Mouse (Mus musculus) lung, postnatal 0 days (tissue): ENCODE measurements around the gene Pou5f1. TPM values are rescaled to one million over a fixed set of nuclear protein-coding genes. Genes with fewer than 3 reads are reported as not detected.

Experiments used
- ATAC-seq: fragments of 200-750 bp; cut with Nextera tagmentation; 2 replicates; pipeline ENCODE4 v1.8.0; 2017; ENCODE audit warnings: moderate library complexity
- DNase-seq: peaks from one replicate; pipeline ENCODE4 v3.0.0-alpha.2; 2016; ENCODE audit warnings: low spot score
- H3K27ac ChIP-seq: fragments of 300-500 bp; sonication (generic); 2 replicates; pipeline ENCODE4 v1.5.1; 2014; ENCODE audit warnings: antibody characterized with exemption, mild to moderate bottlenecking, low read length, mixed read lengths
- H3K27me3 ChIP-seq: fragments of 300-500 bp; sonication (generic); replicated peaks from 2 replicates; pipeline ENCODE4 v1.6.1; 2014; ENCODE audit warnings: low read length, mixed read lengths; ENCODE audit not compliant: insufficient read depth
- H3K36me3 ChIP-seq: fragments of 300-500 bp; sonication (generic); 2 replicates; pipeline ENCODE4 v1.6.1; 2014; ENCODE audit warnings: low read length, mixed read lengths; ENCODE audit not compliant: insufficient read depth
- H3K4me1 ChIP-seq: fragments of 300-500 bp; sonication (generic); 2 replicates; pipeline ENCODE4 v1.6.1; 2014; ENCODE audit warnings: antibody characterized with exemption, low read depth, low read length, mixed read lengths; ENCODE audit not compliant: insufficient read depth
- H3K4me2 ChIP-seq: fragments of 300-500 bp; sonication (generic); replicated peaks from 2 replicates; pipeline ENCODE4 v1.6.1; 2014; ENCODE audit warnings: low read depth, mild to moderate bottlenecking, low read length, moderate library complexity, mixed read lengths
- H3K4me3 ChIP-seq: fragments of 300-500 bp; sonication (generic); 2 replicates; pipeline ENCODE4 v1.5.1; 2014; ENCODE audit warnings: low read depth, low read length
- H3K9ac ChIP-seq: fragments of 300-500 bp; sonication (generic); replicated peaks from 2 replicates; pipeline ENCODE4 v1.6.1; 2014; ENCODE audit warnings: low read depth, mild to moderate bottlenecking
- H3K9me3 ChIP-seq: fragments of 300-500 bp; sonication (generic); 2 replicates; pipeline ENCODE4 v1.6.1; 2016; ENCODE audit warnings: low read length, mixed read lengths
- CTCF ChIP-seq: IDR thresholded peaks from 2 replicates; pipeline ENCODE4 v1.5.1; 2016; ENCODE audit warnings: antibody characterized with exemption, mild to moderate bottlenecking
- EP300 ChIP-seq: IDR thresholded peaks from 2 replicates; pipeline ENCODE4 v1.6.1; 2016; ENCODE audit warnings: antibody characterized with exemption, mild to moderate bottlenecking, control low read depth
- WGBS: fragments of 180-500 bp; shearing (Covaris S2); extraction: QIAGEN DNeasy Blood & Tissue Kit; methylation state at CpG from one replicate; pipeline ENCODE4 v1.1.7; 2014; 5-methylcytosine and 5-hydroxymethylcytosine counted together
- polyA plus RNA-seq: library from polyadenylated mRNA; unstranded; fragments of >200 nt; fragmentation: Nextera tagmentation; extraction: Ambion mirVana; gene quantifications from 2 replicates; pipeline ENCODE4 v1.2.1, GENCODE M21; 2015

Pou5f1 gene
- polyA plus RNA-seq, 1 experiment from 2014 or later, result not detected

DNA sequence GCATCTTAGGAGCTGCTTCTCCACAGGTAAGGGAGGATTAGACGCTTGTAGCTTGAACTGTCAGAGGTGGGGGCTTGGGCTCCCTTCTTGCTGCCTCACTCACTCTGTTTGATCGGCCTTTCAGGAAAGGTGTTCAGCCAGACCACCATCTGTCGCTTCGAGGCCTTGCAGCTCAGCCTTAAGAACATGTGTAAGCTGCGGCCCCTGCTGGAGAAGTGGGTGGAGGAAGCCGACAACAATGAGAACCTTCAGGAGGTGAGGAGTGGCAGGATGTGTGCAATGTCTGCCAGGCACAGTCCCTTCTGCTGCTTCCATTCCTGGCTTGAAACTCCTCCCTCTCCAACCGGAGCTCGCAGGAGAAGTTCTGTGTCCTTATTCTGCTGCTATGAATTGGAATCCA is 3.5 kb downstream of the Pou5f1 start:
- peak; percentile 64 for DNase-seq
- Histone ChIP-seq H3K36me3 (no peaks in the 10 kb centered on the region), H3K9ac (no peak overlapping the region), H3K4me3 (no peak overlapping the region), H3K9me3 (no peaks in the 10 kb centered on the region), H3K4me1 (no peaks in the 10 kb centered on the region), H3K27me3 (no peaks in the 10 kb centered on the region), H3K4me2 (no peak overlapping the region), H3K27ac (no peak overlapping the region)
- 17% methylated on average over 8 of the region's 8 CpGs for WGBS
- peak; percentile 52; the same call in 1 of the 2 replicates for ATAC-seq
- peak; percentile 81 for TF ChIP-seq CTCF
- TF ChIP-seq EP300, result no peak

DNA sequence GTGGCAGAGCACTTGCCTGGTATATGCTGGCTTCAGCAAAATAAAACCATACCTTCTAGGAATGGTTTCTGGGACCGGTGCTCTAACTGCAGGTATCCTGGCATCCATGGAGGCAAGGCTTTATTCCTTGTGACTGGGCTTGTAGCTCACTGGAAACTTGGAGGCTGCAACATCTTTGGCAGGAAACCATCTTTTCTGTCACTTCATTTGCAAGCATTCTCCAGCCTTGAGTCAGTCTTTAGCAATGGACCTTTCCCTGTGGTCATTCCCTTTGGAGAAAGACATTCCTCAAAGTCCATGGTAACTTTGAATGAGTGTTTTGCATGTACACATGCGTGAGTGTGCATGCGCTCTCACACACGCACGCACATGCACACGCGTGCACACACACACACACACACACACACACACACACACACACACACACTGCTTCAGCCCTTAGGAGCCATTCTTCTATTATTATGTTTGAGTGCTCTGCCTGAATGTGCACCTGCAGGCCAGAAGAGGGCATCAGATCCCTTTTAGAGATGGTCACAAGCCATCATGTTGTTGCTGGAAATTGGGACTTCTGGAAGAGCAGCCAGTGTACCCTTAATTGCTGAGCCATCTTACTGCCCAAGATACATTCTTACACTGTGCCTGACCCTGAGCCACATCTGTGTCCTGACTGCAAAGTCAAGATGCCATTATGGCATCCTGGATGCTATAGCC is 7.3 kb downstream of the Pou5f1 start:
- no peak overlapping the region for H3K4me3 ChIP-seq
- H3K27ac ChIP-seq, result no peak overlapping the region
- H3K9me3 ChIP-seq, result no peaks in the 10 kb centered on the region
- no peaks in the 10 kb centered on the region for H3K27me3 ChIP-seq
- TF ChIP-seq EP300 (no peak), CTCF (peak; percentile 67)
- H3K4me1 ChIP-seq, result peaks cover 9% of the 10 kb centered on the region; the same call in 1 of the 2 replicates
- H3K9ac ChIP-seq, result no peak overlapping the region
- no peak overlapping the region for H3K4me2 ChIP-seq
- ATAC-seq (no peak), DNase-seq (no peak)
- no peaks in the 10 kb centered on the region for H3K36me3 ChIP-seq
- WGBS, result 93% methylated on average over 7 of the region's 7 CpGs

DNA sequence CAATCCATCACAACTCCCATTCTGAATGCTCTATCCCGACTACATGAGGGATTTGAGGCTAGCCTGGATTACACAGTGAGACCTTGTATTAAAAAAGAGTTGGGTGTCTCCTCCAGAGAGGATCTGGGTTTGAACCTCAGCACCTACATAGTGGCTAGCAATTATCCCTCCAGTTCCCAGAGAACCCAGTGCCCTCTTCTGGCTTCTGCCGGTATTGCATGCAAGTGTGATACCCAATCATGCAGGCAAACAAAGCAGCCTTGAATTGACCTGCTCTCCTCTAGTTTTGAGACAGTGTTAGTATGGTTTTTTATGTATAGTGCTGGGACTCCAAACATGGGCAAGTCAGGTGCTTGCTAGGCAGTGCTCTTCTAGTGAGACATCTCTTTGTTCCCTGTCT is 8.1 kb downstream of the Pou5f1 start:
- no peaks in the 10 kb centered on the region for H3K9me3 ChIP-seq
- H3K4me3 ChIP-seq, result no peak overlapping the region
- no peak overlapping the region for H3K27ac ChIP-seq
- no peak overlapping the region for H3K4me2 ChIP-seq
- ATAC-seq (no peak), DNase-seq (peak; percentile 59)
- H3K9ac ChIP-seq, result no peak overlapping the region
- WGBS, result 15% methylated on average over 2 of the region's 2 CpGs
- H3K4me1 ChIP-seq, result peaks cover 9% of the 10 kb centered on the region; the same call in 1 of the 2 replicates
- H3K27me3 ChIP-seq, result no peaks in the 10 kb centered on the region
- H3K36me3 ChIP-seq, result no peaks in the 10 kb centered on the region
- TF ChIP-seq EP300 (no peak), CTCF (peak; percentile 87)

DNA sequence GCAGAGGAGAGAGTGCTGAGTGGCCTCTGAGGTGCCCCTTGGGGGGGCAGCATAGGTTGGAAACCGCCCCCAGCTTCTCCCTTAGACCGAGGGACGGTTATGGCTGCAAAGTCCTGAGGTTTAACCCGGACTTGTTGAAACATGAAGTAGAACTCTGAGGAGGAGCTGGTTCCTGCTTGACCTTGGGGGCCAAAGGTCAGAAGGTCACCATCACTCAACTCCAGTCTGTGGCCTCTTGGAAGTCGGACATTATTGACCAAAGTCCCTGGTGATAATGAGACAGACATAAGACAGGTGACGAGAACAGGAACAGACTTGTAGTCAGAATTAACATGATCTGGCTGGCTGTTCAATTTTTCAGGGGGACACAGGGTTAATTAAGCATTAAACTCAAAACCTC is 8.9 kb downstream of the Pou5f1 start:
- H3K4me2 ChIP-seq, result no peak overlapping the region
- H3K36me3 ChIP-seq, result no peaks in the 10 kb centered on the region
- WGBS, result 54% methylated on average over 6 of the region's 6 CpGs

DNA sequence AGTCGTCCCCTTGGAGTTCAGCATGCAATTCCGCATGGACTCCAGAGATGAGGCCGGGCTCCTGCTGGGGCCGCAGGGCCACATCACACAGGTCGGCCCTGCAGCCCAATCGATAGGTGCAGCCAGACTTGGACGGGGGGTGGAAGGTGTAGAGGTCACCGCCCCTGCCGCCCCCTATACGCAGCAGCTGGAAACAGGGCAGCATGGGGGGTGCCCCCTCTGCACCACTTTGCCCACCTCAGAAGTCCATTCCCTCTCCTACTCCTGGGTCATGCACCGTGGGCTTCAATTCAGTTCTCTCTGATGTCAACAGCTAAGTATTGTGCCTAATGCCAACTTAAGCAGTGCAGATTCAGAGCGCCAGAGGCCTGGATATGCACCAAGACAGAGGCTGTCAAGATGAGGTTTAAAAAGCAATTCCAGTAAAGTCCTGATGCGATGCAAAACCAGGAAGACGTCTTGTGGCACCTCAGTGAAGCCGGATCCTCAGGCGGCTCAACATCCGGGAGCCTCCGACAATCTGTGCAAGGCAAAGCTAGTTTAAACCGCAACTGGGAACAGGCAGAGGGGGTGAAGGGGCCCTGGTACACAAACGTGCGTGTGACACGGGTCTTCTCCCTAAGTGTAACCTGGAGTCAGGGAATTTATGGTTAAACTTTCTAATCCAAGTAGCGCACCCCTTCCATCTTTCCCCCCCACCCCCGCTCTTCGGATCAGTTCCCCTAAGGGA is 10.3 kb downstream of the Pou5f1 start:
- no peak for ATAC-seq
- Histone ChIP-seq H3K9ac (peak overlapping the region; percentile 44), H3K4me1 (peaks cover 9% of the 10 kb centered on the region; the same call in 1 of the 2 replicates), H3K27ac (peak overlapping the region; percentile 17; the same call in 1 of the 2 replicates), H3K9me3 (no peaks in the 10 kb centered on the region), H3K4me3 (peak overlapping the region; percentile 52), H3K36me3 (no peaks in the 10 kb centered on the region), H3K27me3 (no peaks in the 10 kb centered on the region), H3K4me2 (peak overlapping the region; percentile 90)
- WGBS, result 5% methylated on average over 25 of the region's 25 CpGs
- peak; percentile 65 for DNase-seq
- TF ChIP-seq EP300 (no peak), CTCF (no peak)

More for the DNA sequence above, 8.9 kb downstream of the Pou5f1 start:
- TF ChIP-seq EP300 (no peak), CTCF (no peak)
- H3K4me3 ChIP-seq, result no peak overlapping the region
- no peak overlapping the region for H3K9ac ChIP-seq
- ATAC-seq, result no peak
- no peaks in the 10 kb centered on the region for H3K27me3 ChIP-seq
- no peak overlapping the region for H3K27ac ChIP-seq
- DNase-seq, result no peak
- H3K9me3 ChIP-seq, result no peaks in the 10 kb centered on the region
- peaks cover 9% of the 10 kb centered on the region; the same call in 1 of the 2 replicates for H3K4me1 ChIP-seq

DNA sequence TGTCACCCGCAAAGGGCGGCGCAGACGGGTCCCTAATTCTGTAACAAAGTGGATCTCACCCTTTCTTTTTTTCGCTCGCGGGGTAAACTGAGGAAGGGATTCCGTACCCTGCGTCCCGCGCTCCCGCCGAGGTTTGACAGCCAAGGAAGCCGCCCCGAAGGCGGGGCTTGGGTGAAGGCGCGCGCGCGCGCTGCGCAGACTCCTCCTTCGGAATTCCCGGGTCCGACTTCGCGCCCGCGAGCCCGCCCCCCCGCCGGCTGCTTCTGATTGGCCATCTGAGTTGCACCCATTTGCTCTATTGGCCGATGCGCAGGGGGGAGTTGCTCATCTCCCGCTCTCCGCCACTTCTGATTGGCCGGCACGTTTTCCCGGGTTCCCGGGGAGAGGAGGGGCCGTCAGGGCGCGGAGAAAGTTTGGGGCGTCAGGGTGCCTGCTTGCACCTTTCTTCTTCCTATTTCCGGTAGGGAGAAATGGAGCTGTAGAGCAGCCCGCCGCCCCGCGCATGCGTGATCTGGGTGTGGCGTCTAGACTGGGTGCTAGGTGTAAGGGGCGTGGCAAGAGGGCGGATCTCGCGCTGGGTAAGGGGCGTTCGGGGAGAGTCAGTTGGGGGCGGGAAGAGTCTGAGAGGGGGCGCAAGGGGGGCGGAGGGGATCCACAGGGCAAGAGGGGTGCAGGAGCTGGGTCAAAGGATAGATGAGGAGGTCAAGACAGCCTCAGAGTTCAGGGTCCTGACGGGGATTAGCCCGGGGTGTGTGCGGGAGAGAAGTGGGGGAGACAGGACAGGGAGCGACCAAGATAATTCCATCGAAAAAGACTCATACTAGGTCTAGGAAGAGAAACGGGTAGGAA is 11.1 kb downstream of the Pou5f1 start, which contains the start of the genes Tcf19 and Cchcr1:
Tcf19 (minus strand) TSS at position 173 of the 849 bp plus-strand sequence.
Cchcr1 (plus strand) TSS at position 449 of the 849 bp plus-strand sequence.
- peak within 1 kb of the TSS; percentile 52 for H3K4me3 ChIP-seq
- no peak for TF ChIP-seq CTCF
- peak; percentile 68; the same call in 1 of the 2 replicates for TF ChIP-seq EP300
- H3K4me1 ChIP-seq, result peaks cover 9% of the 10 kb centered on the region; the same call in 1 of the 2 replicates
- H3K4me2 ChIP-seq, result peak within 1 kb of the TSS; percentile 90
- peak; percentile 99 for DNase-seq
- no peaks in the 10 kb centered on the region for H3K27me3 ChIP-seq
- peak within 1 kb of the TSS; percentile 44 for H3K9ac ChIP-seq
- WGBS, result 1% methylated on average over 65 of the region's 67 CpGs
- peak within 1 kb of the TSS; percentile 17 for H3K27ac ChIP-seq
- no peaks in the 10 kb centered on the region for H3K9me3 ChIP-seq
- ATAC-seq, result peak; percentile 98
- H3K36me3 ChIP-seq, result 0 out of 2 replicates have a peak, but pooled peaks cover 4% of the 10 kb centered on the region
